Mouse (Mus musculus) ES-Bruce4 (cell line): ENCODE data around the gene Gpm6b. TPM values are rescaled to one million over a fixed set of nuclear protein-coding genes. Genes with fewer than 3 reads are reported as not detected.

Experiments
- H3K27ac ChIP-seq: 2 replicates; pipeline ENCODE4 v1.5.1; 2012; ENCODE audit warnings: low read length, inconsistent platforms; ENCODE audit not compliant: insufficient read depth
- H3K27me3 ChIP-seq: 2 replicates; pipeline ENCODE4 v1.6.1; 2012; ENCODE audit warnings: mild to moderate bottlenecking, low read length, inconsistent platforms; ENCODE audit not compliant: control insufficient read depth, poor library complexity, insufficient read depth, severe bottlenecking
- H3K36me3 ChIP-seq: 2 replicates; pipeline ENCODE4 v1.6.1; 2012; ENCODE audit warnings: inconsistent platforms, mild to moderate bottlenecking, low read length, moderate library complexity; ENCODE audit not compliant: control insufficient read depth, poor library complexity, insufficient read depth, severe bottlenecking
- H3K4me1 ChIP-seq: one replicate; pipeline ENCODE4 v1.8.1; 2011; ENCODE audit warnings: low read length; ENCODE audit not compliant: control insufficient read depth, insufficient read depth
- H3K4me3 ChIP-seq: 2 replicates; pipeline ENCODE4 v1.5.1; 2011; ENCODE audit warnings: low read depth, mild to moderate bottlenecking, low read length
- H3K9ac ChIP-seq: 2 replicates; pipeline ENCODE4 v1.6.1; 2012; ENCODE audit warnings: low read depth, mild to moderate bottlenecking, inconsistent platforms; ENCODE audit not compliant: poor library complexity, severe bottlenecking
- H3K9me3 ChIP-seq: replicated peaks from 2 replicates; pipeline ENCODE4 v1.6.1; 2012; ENCODE audit warnings: mild to moderate bottlenecking, low read length, inconsistent platforms; ENCODE audit not compliant: control insufficient read depth, poor library complexity, insufficient read depth, severe bottlenecking
- CTCF ChIP-seq: IDR thresholded peaks from one replicate; pipeline ENCODE4 v1.8.1; 2011; ENCODE audit warnings: low read depth, low read length
- EP300 ChIP-seq: IDR thresholded peaks from 2 replicates; pipeline ENCODE4 v1.6.1; 2011; ENCODE audit warnings: low read depth, low read length; ENCODE audit not compliant: insufficient read depth
- POLR2A ChIP-seq: IDR thresholded peaks from one replicate; pipeline ENCODE4 v1.8.1; 2011; ENCODE audit warnings: low read length; ENCODE audit not compliant: insufficient read depth
- polyA plus RNA-seq: library from polyadenylated mRNA; stranded (reverse); fragments of >200 nt; gene quantifications from 2 replicates; pipeline ENCODE4 v1.2.4, GENCODE M21; 2011; ENCODE audit warnings: low read depth; ENCODE audit not compliant: missing spikeins, insufficient read depth, insufficient read length

Gene Gpm6b
- polyA plus RNA-seq, 1 experiment = 2.0 TPM

- no peak for TF ChIP-seq EP300
- no peak for TF ChIP-seq CTCF
- no peak for TF ChIP-seq POLR2A
- H3K4me1 ChIP-seq = no peaks in the 10 kb centered on the region
- no peaks in the 10 kb centered on the region for H3K27me3 ChIP-seq
- no peak overlapping the region for H3K4me3 ChIP-seq
- no peaks in the 10 kb centered on the region for H3K36me3 ChIP-seq
- H3K27ac ChIP-seq = no peak overlapping the region
- H3K9me3 ChIP-seq = no peaks in the 10 kb centered on the region
- no peak overlapping the region for H3K9ac ChIP-seq
Measured at GRCm38 (mm10) chrX:166328219-166328901, 89.6 kb downstream of the Gpm6b start.

GRCm38 (mm10) chrX:166328904-166329451 lies 90.3 kb downstream of the Gpm6b start:
- no peaks in the 10 kb centered on the region for H3K27me3 ChIP-seq
- TF ChIP-seq POLR2A (no peak), CTCF (no peak), EP300 (no peak)

GRCm38 (mm10) chrX:166334516-166335136 lies 95.9 kb downstream of the Gpm6b start:
- H3K4me1 ChIP-seq = no peaks in the 10 kb centered on the region
- H3K27ac ChIP-seq = no peak overlapping the region
- H3K27me3 ChIP-seq = no peaks in the 10 kb centered on the region
- H3K36me3 ChIP-seq = no peaks in the 10 kb centered on the region
- no peak overlapping the region for H3K4me3 ChIP-seq
- H3K9ac ChIP-seq = no peak overlapping the region
- TF ChIP-seq CTCF = no peak
- TF ChIP-seq POLR2A = no peak
- TF ChIP-seq EP300 = no peak
- no peaks in the 10 kb centered on the region for H3K9me3 ChIP-seq

More at GRCm38 (mm10) chrX:166328904-166329451, 90.3 kb downstream of the Gpm6b start:
- Histone ChIP-seq H3K27ac (no peak overlapping the region), H3K9ac (no peak overlapping the region), H3K4me1 (no peaks in the 10 kb centered on the region), H3K4me3 (no peak overlapping the region), H3K36me3 (no peaks in the 10 kb centered on the region), H3K9me3 (no peaks in the 10 kb centered on the region)

- H3K27ac ChIP-seq = no peak overlapping the region
- no peak for TF ChIP-seq CTCF
- no peak for TF ChIP-seq EP300
- TF ChIP-seq POLR2A = no peak
- no peaks in the 10 kb centered on the region for H3K9me3 ChIP-seq
- H3K36me3 ChIP-seq = no peaks in the 10 kb centered on the region
- H3K9ac ChIP-seq = no peak overlapping the region
- no peak overlapping the region for H3K4me3 ChIP-seq
- no peaks in the 10 kb centered on the region for H3K27me3 ChIP-seq
- no peaks in the 10 kb centered on the region for H3K4me1 ChIP-seq
Measured at GRCm38 (mm10) chrX:166338353-166338752, 99.6 kb downstream of the Gpm6b start.

- H3K27me3 ChIP-seq = no peaks in the 10 kb centered on the region
- no peak overlapping the region for H3K9ac ChIP-seq
- TF ChIP-seq POLR2A = no peak
- TF ChIP-seq EP300 = no peak
- TF ChIP-seq CTCF = no peak
- no peaks in the 10 kb centered on the region for H3K4me1 ChIP-seq
- no peaks in the 10 kb centered on the region for H3K9me3 ChIP-seq
- no peaks in the 10 kb centered on the region for H3K36me3 ChIP-seq
- no peak overlapping the region for H3K4me3 ChIP-seq
- no peak overlapping the region for H3K27ac ChIP-seq
Measured at GRCm38 (mm10) chrX:166338784-166339520, 100.2 kb downstream of the Gpm6b start.

GRCm38 (mm10) chrX:166339911-166340310 lies 101.2 kb downstream of the Gpm6b start:
- TF ChIP-seq EP300 = no peak
- no peak for TF ChIP-seq CTCF
- no peak for TF ChIP-seq POLR2A
- H3K27ac ChIP-seq = no peak overlapping the region
- no peaks in the 10 kb centered on the region for H3K27me3 ChIP-seq

More at GRCm38 (mm10) chrX:166339911-166340310, 101.2 kb downstream of the Gpm6b start:
- H3K4me3 ChIP-seq = no peak overlapping the region
- H3K9me3 ChIP-seq = no peaks in the 10 kb centered on the region
- no peaks in the 10 kb centered on the region for H3K4me1 ChIP-seq
- H3K9ac ChIP-seq = no peak overlapping the region
- no peaks in the 10 kb centered on the region for H3K36me3 ChIP-seq
